Mouse (Mus musculus): ENCODE measurements at regions not wholly inside any gene's neighbourhood (a gene's known extent, or its start where the extent isn't known, plus 50 kb on each side); places are given as distances from the start of the nearest gene placed in this dataset.

DNA sequence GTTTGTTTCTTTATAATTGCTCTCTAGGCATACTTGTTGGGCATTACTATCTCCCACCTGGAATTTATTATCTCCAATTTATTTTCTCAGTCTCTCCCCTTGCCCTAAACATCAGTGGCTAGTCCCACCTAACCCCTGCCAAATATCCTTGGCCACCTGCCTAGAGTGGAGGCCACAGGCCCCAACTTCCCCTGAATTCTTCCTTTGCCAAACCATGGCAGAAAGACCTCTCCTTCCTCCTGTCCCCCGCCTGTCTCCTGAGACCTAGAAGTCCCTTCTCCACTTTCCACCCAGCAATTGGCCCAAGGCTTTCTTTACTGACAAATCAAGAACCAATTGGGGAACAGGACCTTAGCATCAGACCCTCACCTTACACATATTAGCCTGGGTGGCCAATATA is 226.7 kb upstream of the Jade1 start:
- no peak overlapping the region for H3K4me3 ChIP-seq (replicated peaks; ENCODE audit: extremely low read depth, low read depth, low read length)
- WGBS, result 78% methylated on average over 1 of the region's 1 CpGs
- TF ChIP-seq CTCF (IDR thresholded peaks at IDR 0.05; ENCODE audit: insufficient read depth, low read length), result no peak
- no peak for TF ChIP-seq POLR2A (IDR thresholded peaks at IDR 0.05; ENCODE audit: borderline replicate concordance, extremely low read depth, low read depth, low read length)
- DNase-seq, result no peak
- 0 out of 2 replicates have a peak, but pooled peaks cover 2% of the 10 kb centered on the region for H3K4me1 ChIP-seq (ENCODE audit: control insufficient read depth, insufficient read depth, low read length)

- Histone ChIP-seq H3K4me1 (ENCODE audit: control insufficient read depth, insufficient read depth, low read length) (0 out of 2 replicates have a peak, but pooled peaks cover 2% of the 10 kb centered on the region), H3K4me3 (replicated peaks; ENCODE audit: extremely low read depth, low read depth, low read length) (no peak overlapping the region)
- TF ChIP-seq POLR2A (IDR thresholded peaks at IDR 0.05; ENCODE audit: borderline replicate concordance, extremely low read depth, low read depth, low read length) (no peak), CTCF (IDR thresholded peaks at IDR 0.05; ENCODE audit: insufficient read depth, low read length) (no peak)
- DNase-seq, result no peak
- 45% methylated on average over 12 of the region's 12 CpGs for WGBS
These were observed 229.1 kb upstream of the Jade1 start for GRCm38 (mm10) chr3:41326211-41327104.

GRCm38 (mm10) chr3:41321808-41322207 is 233.7 kb upstream of the Jade1 start:
- no peak overlapping the region for H3K4me3 ChIP-seq (replicated peaks; ENCODE audit: extremely low read depth, low read depth, low read length)
- no peak for TF ChIP-seq CTCF (IDR thresholded peaks at IDR 0.05; ENCODE audit: insufficient read depth, low read length)
- 63% methylated on average over 1 of the region's 1 CpGs for WGBS
- DNase-seq, result no peak
- H3K4me1 ChIP-seq (ENCODE audit: control insufficient read depth, insufficient read depth, low read length), result 0 out of 2 replicates have a peak, but pooled peaks cover 2% of the 10 kb centered on the region

DNA sequence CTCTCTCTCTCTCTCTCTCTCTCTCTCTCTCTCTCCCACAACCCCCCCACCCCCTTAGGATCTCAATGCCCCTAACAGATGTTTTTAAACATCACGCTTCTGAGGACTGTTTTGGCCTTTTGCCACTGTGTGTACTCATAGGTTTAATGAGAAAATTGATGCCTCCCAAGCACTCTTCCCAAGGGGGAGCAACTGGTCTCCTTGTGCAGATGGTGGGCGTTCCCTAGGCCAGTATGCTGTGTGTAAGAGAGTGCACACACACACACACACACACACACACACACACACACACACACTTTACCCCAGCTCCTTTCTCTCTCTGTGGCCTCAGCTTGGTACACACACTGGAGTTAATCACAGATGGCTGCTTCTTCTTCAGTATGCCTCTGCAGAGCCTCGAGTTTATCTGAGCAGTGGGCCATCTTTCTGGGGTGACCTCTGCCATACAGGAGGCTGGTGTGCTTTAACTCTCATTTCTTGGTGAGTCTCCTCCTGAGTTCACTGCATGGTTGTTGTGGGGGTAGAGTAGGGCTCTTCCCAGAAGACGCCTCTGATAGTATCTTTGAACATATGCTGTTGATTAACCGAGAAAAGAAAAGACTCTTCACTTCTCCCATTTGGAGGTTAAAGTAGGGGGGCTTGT is 236.2 kb upstream of the Jade1 start:
- no peaks in the 10 kb centered on the region for H3K4me1 ChIP-seq (ENCODE audit: control insufficient read depth, insufficient read depth, low read length)
- no peak for DNase-seq
- 66% methylated on average over 5 of the region's 5 CpGs for WGBS
- no peak overlapping the region for H3K4me3 ChIP-seq (replicated peaks; ENCODE audit: extremely low read depth, low read depth, low read length)
- no peak for TF ChIP-seq POLR2A (IDR thresholded peaks at IDR 0.05; ENCODE audit: borderline replicate concordance, extremely low read depth, low read depth, low read length)
- no peak for TF ChIP-seq CTCF (IDR thresholded peaks at IDR 0.05; ENCODE audit: insufficient read depth, low read length)

DNA sequence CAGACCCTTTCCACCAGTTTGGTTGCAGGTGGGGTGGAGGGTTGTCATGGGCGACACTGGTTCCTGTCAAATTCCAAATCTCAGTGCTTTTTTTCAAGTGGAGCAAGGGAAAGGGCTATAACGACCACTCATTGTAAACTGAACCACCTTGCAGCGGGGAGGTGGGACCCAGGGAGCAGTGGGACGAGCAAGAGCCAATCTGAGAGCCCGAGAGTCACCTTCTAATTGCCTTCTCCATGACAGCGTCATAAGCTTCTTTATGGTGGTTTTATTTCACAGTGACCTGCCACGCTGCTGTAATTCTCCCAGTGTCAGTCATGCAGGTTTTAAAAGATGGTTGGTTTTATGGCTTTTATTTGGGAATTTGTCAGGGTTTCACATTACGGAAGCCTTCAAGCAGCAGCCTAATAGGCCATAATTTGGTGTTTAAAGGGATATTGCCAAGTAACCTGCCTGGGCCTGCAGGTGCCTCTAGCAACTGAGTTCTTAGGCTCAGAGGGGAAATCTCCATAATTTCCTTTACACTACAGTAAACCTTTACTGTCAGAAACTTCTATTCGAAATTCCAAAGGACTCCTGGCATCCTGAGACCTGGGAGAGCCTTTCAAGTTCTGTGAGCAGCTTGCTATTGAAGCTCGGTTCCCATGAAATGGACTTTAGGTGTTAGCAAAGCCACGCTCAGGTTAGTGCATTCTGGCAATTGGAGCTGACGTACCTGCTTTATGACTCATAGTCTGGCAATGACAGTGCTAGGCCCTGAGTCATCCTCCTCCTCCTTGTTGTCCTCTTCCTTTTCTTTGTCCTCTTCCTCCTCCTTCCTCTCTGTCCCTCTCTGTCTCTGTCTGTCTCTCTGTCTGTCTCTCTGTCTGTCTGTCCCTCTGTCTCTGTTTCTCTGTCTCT is 235.6 kb upstream of the Pgrmc2 start:
- Histone ChIP-seq H3K4me1 (ENCODE audit: control insufficient read depth, insufficient read depth, low read length) (no peaks in the 10 kb centered on the region), H3K4me3 (replicated peaks; ENCODE audit: extremely low read depth, low read depth, low read length) (no peak overlapping the region)
- 83% methylated on average over 12 of the region's 12 CpGs for WGBS
- DNase-seq, result no peak
- TF ChIP-seq POLR2A (IDR thresholded peaks at IDR 0.05; ENCODE audit: borderline replicate concordance, extremely low read depth, low read depth, low read length) (no peak), CTCF (IDR thresholded peaks at IDR 0.05; ENCODE audit: insufficient read depth, low read length) (no peak)

DNA sequence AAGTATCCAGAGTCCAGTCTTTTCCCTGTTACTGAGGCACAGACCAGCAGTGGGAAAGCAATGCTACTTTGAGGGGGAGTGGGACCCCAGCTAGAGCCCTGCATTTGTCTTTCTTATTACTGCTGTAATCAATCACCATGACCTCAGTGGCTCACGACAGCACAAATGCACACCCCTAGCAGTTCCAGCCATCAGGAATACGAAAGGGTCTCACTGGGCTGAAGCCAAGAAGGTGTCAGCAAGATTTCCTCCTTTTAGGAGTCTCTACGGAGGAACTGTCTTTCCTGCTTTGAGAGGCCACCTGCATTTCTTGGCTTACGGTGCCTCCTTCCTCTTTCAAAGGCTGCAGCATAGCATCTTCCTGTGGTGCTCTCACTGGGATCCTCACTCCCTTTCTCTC is 234.3 kb upstream of the Pgrmc2 start:
- TF ChIP-seq POLR2A (IDR thresholded peaks at IDR 0.05; ENCODE audit: borderline replicate concordance, extremely low read depth, low read depth, low read length), result no peak
- no peak for TF ChIP-seq CTCF (IDR thresholded peaks at IDR 0.05; ENCODE audit: insufficient read depth, low read length)
- Histone ChIP-seq H3K4me3 (replicated peaks; ENCODE audit: extremely low read depth, low read depth, low read length) (no peak overlapping the region), H3K4me1 (ENCODE audit: control insufficient read depth, insufficient read depth, low read length) (no peaks in the 10 kb centered on the region)
- 47% methylated on average over 4 of the region's 4 CpGs for WGBS
- DNase-seq, result no peak

GRCm38 (mm10) chr3:41312492-41312891 is 229.6 kb upstream of the Pgrmc2 start:
- 91% methylated on average over 6 of the region's 6 CpGs for WGBS
- H3K4me3 ChIP-seq (replicated peaks; ENCODE audit: extremely low read depth, low read depth, low read length), result no peak overlapping the region
- TF ChIP-seq POLR2A (IDR thresholded peaks at IDR 0.05; ENCODE audit: borderline replicate concordance, extremely low read depth, low read depth, low read length) (no peak), CTCF (IDR thresholded peaks at IDR 0.05; ENCODE audit: insufficient read depth, low read length) (no peak)

DNA sequence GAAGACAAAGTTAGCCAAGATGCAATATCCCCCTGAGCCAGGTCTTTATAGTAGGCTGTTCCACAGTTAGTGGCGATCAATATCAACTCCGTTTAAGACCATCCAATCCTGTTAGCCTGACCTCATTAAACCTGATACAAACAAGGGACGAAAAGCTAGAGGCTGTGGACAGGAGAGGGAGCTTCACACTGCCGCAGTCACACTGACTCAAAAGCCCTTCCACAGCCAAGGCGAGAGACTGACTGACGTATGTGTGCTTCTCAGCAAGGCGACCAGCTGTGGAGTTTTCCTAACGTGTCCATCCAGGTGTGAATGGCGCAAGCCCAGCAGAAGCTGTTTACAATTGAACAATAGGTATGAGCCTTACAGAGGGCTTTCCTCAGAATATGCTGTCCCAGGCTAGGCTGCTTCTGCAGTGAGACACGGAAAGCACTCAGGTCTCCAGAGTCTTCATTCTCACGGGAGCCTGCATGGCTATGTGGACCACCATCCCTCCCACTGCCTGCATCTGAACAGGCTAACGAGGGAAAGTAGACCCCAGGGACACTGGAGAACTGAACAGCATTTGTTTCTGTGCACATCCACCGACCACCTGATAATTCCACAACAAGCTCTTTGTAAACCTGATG is 224.7 kb upstream of the Pgrmc2 start:
- H3K4me3 ChIP-seq (replicated peaks; ENCODE audit: extremely low read depth, low read depth, low read length), result no peak overlapping the region
- no peaks in the 10 kb centered on the region for H3K4me1 ChIP-seq (ENCODE audit: control insufficient read depth, insufficient read depth, low read length)
- no peak for DNase-seq
- WGBS, result 82% methylated on average over 13 of the region's 13 CpGs
- TF ChIP-seq CTCF (IDR thresholded peaks at IDR 0.05; ENCODE audit: insufficient read depth, low read length), result no peak
- no peak for TF ChIP-seq POLR2A (IDR thresholded peaks at IDR 0.05; ENCODE audit: borderline replicate concordance, extremely low read depth, low read depth, low read length)

More at GRCm38 (mm10) chr3:41312492-41312891, 229.6 kb upstream of the Pgrmc2 start:
- no peak for DNase-seq
- H3K4me1 ChIP-seq (ENCODE audit: control insufficient read depth, insufficient read depth, low read length), result no peaks in the 10 kb centered on the region

DNA sequence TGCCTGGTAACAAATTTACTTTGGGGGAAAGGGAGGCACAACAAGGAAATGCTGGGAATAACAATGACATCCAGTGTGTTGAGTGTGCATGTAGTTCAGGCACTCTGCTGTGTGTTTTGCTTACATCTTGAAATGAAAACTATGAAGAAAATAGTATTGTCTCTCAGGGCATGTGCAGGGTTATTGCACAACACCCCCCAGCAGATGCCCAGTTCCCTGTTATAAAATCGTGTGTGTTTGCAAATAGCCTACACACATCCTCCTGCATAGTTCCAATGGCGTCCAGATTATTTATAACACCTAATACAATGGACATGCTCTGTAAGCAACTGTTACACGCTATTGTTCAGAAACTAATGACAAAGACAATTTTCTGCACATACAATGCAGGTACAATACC is 220.0 kb upstream of the Pgrmc2 start:
- Histone ChIP-seq H3K4me3 (replicated peaks; ENCODE audit: extremely low read depth, low read depth, low read length) (no peak overlapping the region), H3K4me1 (ENCODE audit: control insufficient read depth, insufficient read depth, low read length) (no peaks in the 10 kb centered on the region)
- WGBS, result 47% methylated on average over 3 of the region's 3 CpGs
- DNase-seq, result no peak
- no peak for TF ChIP-seq POLR2A (IDR thresholded peaks at IDR 0.05; ENCODE audit: borderline replicate concordance, extremely low read depth, low read depth, low read length)
- TF ChIP-seq CTCF (IDR thresholded peaks at IDR 0.05; ENCODE audit: insufficient read depth, low read length), result no peak
